Mouse (Mus musculus) embryo, embryonic 11.5 days (tissue): Measurements from ENCODE around the gene Axin2.
A peak's percentile ranks its signal among the peaks of the same experiment; 100 is the strongest.

ENCODE experiments used
- DNase-seq: peaks from one replicate; pipeline ENCODE4 v3.0.0-alpha.2; 2012; ENCODE audit warnings: low read depth, low spot score

The Axin2 gene

DNA sequence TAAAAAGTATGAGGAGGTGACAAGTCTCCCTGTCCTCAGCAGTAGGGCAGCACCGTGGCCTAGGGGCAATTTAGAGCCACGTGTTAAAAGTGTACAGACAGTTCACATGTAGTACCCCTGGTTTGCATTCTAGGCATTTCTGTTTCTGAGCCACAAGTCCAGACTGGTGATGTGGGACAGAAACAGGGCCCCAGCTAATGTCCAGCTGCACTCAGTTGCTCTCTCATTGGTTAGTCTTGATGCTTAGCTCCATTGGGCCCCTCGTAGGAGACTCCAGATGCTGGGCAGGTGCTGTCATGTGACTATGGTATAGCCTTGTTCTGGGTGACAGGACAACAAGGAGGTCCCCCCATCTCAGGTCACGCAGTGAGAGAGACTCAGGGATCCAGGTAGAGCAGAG, 9.0 kb downstream of the Axin2 start:
- DNase-seq, result no peak

DNA sequence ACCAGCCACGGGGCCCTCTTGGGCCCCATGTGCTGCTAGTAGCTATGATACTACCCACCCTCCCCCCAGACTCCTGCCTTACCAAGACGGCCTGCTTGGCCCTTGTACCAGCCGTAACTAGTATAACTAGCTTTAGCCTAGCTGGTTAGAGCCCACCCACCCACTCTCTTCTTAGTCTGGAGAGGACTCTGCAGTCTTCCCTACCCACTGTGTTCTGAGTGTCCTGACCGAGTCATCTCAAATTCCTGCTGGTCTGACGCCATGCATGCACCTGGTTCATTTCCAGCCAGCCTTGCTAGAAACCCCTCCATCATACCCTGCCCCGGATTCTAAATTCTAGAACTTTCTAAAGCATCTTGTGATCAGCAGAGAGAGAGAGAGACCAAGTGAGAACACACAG, 9.6 kb downstream of the Axin2 start:
- DNase-seq, result no peak

DNA sequence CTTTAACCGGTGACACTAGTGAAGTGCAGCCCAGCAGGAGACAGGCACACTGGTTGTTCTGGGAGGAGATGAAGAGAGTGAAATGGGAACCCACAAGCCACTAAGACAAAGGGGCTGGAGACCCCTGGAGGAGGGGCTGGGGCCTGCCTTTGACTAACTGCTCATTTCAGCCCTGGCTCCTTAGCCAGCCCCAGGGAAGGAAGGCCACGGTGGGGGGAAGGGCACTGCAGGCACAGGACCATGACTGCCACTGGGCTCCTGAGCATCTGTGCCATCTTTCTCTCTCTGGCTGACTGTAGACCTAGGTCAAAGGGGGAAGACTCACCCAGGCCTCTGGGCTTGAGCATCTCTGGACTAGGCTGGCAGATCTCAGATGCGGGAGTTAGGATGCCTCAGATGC, 10.5 kb downstream of the Axin2 start:
- DNase-seq, result no peak

DNA sequence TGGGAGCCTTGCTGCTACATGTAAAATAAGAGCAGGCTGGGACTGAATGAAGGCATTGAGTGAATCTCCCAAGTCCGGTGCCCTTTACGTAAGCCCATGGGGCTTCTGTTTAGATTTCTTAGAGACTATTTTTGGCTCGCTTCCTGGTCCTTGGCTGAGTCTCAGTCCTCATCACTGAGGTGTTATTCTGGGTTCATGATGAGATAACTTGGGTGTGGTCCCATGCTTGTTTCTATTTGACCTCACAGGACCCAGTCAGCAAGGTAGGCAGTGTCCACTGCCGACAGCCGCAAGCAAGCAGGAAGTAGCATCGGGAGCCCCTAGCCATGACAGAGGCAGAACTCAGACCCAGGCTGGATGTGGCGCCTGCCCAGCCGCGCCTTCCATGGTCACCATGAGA, 13.7 kb downstream of the Axin2 start:
- DNase-seq, result no peak

DNA sequence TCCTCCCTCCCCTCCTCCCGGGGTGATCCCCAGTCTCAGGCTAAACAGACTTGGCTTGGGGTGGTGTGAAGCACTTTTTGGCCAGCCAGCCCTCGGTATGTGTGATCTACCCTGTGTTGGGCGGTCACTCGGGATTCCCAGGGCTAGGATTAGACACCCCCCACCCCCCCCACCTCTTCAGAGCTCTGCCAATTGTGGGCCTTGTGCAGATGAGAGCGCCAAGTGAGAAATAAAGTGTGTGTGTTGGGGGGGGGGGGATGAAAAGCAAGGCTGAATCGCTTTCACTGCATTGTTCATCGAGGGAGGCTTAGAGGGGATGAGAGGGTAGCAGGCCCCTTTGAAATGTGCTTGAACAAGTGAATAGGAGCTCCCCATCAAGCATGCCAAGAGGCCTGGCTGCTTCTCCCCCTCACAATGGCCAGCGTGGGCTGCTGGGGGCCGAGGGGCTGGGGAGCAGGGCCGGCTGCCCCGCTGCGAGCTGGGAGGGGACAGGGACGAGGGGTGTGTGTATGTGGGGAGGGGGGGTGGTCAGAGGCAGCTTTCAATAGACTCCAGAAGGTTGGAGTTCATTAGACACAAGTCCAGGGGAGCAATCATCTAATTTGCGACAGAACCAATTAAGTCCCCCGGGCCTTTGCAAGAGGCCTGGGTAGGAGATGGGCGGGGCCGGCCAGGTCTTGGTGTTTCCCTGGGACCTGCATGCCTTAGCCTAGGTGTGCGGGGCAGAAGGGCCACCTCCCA, 15.1 kb downstream of the Axin2 start:
- no peak for DNase-seq

DNA sequence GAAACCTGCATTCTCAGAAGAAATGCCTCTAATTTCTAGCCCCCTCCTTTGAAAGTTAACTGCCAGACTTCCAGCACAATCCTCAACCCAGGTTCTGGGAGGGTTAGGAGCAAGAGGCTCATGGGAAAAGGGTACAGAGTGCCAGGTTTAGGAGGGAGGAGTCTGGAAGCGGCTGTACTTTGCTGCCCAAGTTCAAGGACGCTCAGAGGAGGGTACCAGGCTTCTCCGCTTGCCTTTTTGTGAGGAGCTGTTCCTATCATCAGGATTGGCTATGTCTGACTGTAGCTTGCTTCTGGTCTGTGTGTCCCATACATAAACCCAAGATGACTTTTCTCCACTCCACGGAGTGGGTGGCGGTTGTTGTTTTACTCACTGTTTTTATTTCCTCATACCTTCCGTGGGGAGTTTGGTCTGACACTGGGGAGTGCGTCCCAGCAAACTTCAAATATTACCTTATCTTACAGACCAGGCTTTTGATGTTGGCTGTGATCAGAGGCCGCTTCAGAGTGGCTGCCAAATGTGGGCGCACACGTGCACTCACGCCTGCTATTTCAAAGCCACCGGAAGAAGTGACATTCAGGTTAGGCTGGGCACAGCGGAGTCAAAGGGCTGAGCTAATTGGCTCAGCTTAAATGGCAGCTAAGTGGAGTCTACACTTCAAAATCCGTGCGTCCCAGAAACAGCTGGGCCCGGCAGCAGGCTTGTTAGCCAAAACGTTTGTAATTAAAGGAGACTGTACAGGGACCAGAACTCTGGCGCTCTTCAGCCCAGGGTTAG, 16.1 kb downstream of the Axin2 start:
- no peak for DNase-seq

DNA sequence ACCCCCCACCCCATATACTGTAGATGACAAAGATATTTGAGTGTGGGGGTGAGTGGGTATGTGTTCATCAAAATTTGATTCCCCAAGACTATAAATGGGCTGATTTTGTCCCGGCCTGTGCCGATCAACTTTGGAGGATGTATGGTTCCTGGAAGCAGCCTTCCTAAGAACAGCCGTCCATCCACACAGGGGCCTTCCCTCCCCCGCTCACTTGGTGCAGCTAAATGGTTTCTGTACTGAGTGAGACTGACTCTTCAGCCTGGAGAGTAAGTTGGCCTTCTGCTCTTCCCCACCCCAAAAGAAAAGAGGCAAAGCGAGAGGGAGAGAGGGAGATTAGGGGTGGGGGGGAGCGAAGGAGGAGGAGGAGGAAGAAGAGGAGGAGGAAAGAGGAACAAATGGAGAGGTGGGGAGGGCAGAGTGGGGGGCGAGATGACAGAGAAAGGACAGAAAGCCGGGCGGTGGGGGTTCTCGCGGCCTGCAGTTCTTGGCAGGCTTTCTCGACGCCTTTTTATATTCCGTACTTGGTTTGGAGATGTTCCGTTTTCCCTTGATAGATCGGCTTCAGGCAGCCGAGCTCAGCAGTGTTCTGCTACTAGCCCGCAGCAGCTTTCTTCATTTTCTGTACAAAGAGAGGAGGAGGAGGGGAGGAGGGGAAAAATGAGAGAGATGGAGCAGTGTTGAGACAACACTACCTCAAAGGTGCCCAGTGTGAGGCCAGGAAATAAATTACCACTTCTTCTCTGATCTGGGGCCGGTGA, 20.7 kb downstream of the Axin2 start:
- no peak for DNase-seq

DNA sequence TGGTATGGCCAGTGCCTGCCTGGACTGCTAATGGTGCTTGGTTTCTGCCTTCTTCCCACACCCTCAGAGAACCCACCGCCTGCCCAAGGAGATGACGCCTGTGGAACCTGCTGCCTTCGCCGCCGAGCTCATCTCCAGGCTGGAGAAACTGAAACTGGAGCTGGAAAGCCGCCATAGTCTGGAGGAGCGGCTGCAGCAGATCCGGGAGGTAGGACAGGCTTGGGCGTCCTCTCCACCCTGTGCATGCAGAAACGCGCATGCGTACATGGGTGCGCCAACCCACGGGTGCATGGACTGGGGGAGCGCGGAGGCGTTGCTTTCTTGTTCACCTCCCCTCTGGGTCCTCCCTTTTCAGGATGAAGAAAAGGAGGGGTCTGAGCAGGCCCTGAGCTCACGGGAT, 21.7 kb downstream of the Axin2 start:
- no peak for DNase-seq

DNA sequence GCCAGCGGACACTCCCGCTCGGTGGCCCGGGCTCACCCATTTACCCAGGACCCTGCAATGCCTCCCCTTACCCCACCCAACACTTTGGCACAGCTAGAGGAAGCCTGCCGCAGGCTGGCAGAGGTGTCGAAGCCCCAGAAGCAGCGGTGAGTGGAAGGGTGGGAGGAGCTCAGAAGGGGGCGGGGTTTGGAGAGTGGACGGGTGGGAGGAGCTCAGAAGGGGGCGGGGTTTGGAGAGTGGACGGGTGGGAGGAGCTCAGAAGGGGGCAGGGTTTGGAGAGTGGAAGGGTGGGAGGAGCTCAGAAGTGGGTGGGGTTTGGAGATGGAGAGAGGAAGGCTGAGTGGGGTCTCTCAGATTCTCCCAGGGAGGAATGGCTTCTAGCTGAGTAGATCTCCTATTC, 23.6 kb downstream of the Axin2 start:
- no peak for DNase-seq

DNA sequence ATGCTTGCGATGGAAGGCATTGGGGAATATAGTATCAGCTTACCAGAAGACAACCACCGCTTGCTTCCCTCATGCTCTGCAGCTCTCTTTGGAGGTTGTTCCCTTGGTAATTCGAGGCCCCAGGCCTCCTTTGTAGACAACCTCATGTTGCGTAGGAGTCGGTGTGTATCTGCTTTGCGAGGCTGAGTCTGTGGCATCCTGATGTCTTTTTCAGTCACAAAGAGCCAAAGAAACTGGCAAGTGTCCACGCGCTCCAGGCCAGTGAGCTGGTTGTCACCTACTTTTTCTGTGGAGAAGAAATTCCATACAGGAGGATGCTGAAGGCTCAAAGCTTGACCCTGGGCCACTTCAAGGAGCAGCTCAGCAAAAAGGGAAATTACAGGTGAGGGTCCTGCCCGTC, 25.5 kb downstream of the Axin2 start:
- DNase-seq, result no peak

DNA sequence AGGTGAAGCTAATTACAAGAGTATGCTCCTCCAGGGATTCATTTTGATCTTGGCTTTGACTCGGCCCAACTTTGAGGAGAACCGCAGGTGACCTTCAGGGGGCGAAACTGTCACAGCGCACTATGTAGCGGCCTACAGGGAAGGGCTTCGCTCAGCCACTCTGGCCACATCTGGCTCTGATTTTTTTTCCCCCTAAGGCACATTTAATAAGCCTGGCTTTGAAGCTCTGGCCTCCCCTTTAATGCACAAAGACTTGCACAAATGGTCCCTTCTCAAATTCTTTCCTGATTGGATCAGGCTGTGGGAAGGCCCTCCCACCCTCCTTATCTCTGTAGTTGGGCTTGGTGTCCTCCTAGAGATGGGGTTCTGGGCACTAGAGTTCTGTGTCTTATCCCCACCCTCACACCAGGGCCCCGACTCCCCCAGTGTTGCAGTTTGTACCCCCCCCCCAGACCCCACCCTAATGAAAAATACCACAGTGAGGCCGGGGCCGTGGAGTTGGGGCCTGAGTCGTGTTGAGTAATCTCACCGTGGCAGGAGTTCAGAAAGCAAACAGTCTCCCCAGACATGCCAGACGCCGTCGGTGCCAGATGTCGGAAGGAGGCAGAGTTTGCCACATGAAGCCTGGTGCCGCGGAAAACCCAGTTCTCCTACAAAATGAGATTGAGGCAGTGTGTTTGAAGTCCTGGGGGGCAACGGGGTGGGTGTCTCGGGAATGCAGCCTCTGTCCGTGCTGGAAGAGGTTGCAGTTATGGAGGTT, 27.5 kb downstream of the Axin2 start:
- no peak for DNase-seq

DNA sequence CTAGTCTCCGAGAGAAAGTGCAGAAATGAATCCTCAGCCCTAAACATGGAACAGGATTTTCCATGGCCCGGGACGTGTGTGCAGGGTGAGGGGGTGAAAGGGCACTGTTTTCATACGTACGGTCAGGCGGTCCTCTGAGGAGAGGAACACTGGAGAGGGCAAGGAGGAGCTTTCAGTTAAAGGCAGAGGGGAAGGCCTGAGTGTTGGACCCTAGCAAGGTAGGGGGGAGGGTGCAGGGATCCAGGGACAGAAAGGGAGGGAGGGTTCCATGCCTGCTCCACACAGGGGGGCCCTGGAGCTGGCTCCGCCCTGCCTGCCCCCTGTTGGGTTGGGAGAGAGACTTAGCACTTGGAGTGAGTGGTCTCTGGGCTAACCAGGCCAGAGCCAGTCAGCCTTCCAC, 28.4 kb downstream of the Axin2 start:
- DNase-seq, result no peak

DNA sequence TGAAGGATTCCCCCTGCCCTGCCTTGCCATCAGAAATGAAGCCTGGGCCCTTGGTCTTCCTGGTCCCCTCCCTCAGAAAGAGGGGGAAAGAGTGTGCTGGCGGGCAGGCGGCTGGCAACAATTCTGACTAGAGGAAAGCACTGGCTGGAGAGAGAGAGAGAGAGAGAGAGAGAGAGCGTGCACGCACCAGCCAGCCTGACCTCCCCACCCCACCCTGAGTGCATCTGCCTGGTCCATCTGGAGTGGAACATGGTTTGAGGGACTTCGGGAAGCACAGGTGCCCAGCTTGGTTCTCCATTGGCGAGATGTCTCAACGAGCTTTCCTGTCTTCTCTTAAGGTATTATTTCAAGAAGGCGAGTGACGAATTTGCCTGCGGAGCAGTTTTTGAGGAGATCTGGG, 28.8 kb downstream of the Axin2 start:
- DNase-seq, result no peak

DNA sequence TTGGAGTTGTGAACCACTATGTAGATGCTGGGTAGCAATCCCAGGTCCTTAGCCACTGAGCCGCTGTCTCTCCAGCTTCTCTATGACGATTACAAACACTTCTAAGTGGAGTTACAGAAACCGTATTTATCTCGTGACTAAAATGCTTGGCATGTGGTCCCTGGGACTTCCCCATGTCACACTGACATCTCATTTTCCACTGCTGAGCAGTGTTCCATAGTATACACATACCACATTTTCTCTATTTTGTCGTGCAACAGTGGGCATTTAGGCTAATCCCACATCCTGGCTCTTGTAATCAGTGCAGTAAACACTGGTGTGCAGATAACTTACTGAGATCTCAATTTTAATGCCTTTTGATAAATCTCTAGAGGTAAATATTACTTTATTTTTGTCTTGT, 32.2 kb downstream of the Axin2 start:
- no peak for DNase-seq

DNA sequence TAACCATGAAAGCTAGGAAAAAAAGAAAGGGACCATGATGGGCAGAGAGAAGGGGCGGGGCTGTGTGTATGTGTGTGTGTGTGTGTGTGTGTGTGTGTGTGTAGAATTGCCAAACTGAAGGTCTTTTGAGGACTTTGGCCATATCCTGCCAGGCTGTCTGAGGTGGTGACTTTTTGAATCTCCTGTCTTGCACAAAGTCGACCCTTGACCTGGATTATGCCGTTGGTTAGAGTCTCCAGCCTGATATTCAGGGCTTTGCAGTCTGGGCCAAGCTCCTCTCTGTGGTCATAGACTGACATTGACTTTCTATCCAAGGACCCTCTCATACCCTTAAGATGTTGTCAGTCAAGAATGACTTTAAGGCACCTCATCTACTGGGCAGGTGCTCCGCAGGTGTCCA, 35.8 kb downstream of the Axin2 start:
- DNase-seq, result no peak

DNA sequence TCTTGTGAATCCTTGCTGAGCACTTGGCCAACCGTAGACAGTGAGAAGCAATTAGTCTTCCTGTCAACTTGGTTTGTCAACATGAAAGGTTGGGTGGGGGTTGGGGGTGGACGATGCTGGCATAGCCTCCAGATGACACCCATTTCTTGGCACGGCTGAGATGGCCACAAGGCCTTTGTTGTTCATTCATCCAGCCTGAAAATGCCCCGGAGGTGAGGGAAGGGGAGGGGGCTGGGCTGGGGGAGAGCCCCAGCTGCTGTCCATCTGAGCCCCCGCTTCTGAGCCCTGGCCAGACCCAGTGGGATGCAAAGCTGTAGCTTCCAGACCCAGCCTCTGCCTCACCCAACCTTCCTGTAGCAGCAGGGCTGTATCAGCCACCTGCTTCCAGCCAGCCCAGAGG, 38.2 kb downstream of the Axin2 start:
- DNase-seq, result no peak

DNA sequence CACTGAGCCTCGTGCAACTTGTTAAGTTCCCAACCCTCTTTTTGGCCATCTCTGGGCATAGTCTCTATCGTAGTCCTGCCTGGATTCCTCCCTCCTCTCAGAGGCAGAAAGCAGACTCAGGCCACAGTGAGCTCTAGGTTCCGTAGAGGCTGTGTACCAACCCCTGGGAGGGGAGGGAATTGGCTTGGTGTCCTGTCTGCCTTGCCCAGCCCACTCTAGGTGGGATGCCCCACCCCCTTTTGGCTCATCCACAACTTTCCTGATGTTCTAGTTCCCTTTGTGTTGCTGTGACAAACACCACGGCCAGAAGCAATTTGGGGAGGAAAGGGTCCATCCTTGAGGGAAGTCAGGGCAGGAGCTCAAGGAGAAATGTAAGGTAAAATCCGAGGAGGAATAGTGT, 39.0 kb downstream of the Axin2 start:
- DNase-seq, result no peak

DNA sequence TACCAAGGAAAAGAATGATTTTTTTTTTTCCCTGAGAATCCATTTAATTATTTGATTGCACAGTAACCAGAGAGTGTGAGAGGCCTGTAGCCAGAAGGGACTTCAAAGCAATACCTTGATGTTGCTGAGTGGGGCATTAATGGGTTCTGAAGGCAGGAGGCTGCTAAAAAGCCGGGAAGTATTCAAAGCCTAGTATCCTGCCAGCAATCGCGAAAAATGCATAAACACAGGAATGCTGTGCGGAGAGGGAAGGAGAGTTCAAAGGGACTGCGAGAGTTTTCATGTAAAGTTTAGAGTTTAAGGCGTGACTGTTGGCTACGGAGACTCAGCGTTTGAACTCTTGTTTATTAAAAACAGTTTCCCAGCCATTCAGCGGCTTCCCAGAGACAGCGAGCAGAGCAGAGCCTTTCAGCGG, 41.5 kb downstream of the Axin2 start:
- peak; percentile 24 for DNase-seq

DNA sequence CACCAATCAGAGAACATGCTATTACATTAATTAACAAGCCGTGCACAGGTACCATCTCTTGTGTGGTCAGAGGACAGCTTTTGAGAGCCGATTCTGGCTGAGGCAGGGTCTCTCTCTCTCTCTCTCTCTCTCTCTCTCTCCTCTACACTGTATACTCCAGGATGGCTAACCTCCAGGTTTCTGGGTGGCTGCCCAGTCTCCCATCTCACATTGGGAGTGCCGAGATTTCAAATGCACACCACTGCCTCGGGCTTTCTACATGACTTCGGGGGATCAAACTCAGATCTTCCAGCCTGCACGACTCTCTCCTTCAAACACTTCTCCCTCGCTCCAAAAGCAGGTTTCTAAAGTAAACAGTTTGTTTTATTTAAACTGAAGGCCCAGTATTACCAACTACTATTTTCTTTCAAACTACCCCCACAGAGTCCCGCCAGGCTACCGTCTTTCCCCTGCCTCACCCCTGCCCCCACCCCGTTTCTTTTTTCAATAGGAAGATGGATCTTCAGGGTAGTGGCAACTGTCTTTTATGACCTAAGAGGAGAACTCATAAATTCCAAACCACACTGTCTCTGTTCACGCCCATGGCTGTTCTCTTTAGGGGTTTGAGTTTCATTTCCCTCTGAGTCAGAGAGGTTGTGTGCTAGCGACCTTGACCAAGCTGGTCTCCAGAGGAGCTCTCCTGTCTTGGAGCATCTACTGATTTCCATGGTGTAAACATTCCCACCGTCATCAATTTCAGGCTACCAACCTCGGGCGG, 43.5 kb downstream of the Axin2 start:
- DNase-seq, result no peak

DNA sequence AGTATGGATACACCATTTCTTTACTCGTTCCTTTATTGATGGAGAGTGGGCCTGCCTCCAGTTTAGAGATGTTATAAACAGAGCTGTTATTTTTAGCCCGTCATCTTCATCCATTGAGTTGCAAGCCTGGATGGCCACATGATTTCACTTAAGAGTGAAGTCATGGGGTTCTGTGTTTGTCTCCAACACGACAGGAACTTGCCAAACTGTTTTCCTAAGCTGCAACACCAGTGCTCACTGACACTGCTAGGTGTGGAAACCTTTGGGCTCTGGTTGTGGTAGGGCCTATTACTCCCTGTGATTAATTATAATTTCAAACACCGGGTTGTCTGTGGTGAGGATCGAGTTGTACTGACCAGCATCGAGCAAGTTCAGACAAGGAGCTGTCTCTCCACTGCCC, 45.6 kb downstream of the Axin2 start:
- no peak for DNase-seq

DNA sequence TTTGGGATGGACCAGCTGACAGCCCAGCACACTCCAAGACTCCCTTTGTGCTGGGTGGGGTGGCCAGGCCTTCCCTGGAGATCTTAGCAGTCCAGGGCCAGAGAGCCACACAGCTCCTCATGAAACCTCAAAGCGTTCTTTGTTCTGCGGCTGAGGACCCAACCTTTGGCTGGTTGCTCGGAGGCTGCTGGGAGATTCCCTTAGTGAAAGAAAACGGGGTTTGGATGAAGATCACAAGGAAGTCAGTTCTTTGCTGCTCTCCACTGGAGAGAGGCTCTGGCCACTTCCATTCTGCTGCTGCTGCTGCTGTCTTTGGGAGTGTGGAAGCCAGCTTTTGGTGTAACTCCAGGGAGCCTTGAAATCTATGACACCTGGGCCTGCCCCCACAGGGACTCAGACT, 53.3 kb downstream of the Axin2 start:
- DNase-seq, result no peak
